9 mouse cellular contexts compared by ENCODE assay signal in the genomic region with DNA sequence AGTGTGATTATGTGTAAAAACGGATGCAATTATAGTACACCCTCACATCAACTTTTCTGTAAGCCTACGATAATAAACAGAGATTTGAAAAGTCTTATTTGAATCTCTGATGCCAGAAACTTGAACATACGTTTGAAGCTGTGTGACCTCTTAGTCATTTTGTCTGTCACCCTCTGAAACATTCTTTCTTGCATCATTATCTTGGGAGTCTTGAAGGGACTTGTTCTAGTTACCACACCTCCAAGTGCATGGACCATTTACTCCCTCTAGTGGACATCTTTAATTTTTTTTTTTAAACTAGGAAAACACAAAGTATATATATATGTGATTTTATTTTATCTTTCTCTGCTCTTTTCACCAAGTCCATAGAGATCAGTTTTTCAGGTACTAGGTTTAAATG. TPM values are rescaled to one million over a fixed set of nuclear protein-coding genes. Genes with fewer than 3 reads are reported as not detected.
A peak's percentile ranks its signal among the peaks of the same experiment; 100 is the strongest.
DNase-seq lines count a peak whose midpoint lies in the region; ATAC-seq and TF ChIP-seq lines count a peak whose summit lies in the region.
"Had no signal": no experiment of that assay in that cellular context is flagged by ENCODE, and none has a peak within 500 bp of the region (broad histone marks: within the 10 kb centered on the region; RNA-seq: fewer than 3 reads in every experiment).

No protein-coding gene starts in this region.

- no peak overlapping the region for H3K4me2 ChIP-seq in heart, postnatal 0 days (ENCODE audit: low read depth, low read length)
- no peak overlapping the region for H3K4me2 ChIP-seq in intestine, embryonic 15.5 days (replicated peaks)

- no peaks in the 10 kb centered on the region for H3K9me3 ChIP-seq in heart, postnatal 0 days (replicated peaks; ENCODE audit: control insufficient read depth, low read length)
- H3K9me3 ChIP-seq in intestine, embryonic 15.5 days = no peaks in the 10 kb centered on the region

- intact Hi-C loops in heart, postnatal 25 days (cut with DNase I) = loop anchor here (1.0 to 10.0 kb wide), 2 partner anchors 138 to 165 kb away; no protein-coding TSS in a partner anchor

- H3K4me1 ChIP-seq in heart, postnatal 0 days (ENCODE audit: control insufficient read depth, insufficient read depth) = no peaks in the 10 kb centered on the region
- no peaks in the 10 kb centered on the region for H3K4me1 ChIP-seq in intestine, embryonic 15.5 days (replicated peaks)
- no peaks in the 10 kb centered on the region for H3K4me1 ChIP-seq in lung, adult 2 months (ENCODE audit: control insufficient read depth, insufficient read depth, low read length)

- H3K9ac ChIP-seq in heart, postnatal 0 days (replicated peaks; ENCODE audit: low read depth, low read length) = no peak overlapping the region
- H3K9ac ChIP-seq in intestine, embryonic 15.5 days = no peak overlapping the region

- peaks cover 2% of the 10 kb centered on the region; the same call in 1 of the 2 replicates for H3K27me3 ChIP-seq in heart, postnatal 0 days (ENCODE audit: control insufficient read depth, insufficient read depth, low read length)
- H3K27me3 ChIP-seq in intestine, embryonic 15.5 days (replicated peaks) = no peaks in the 10 kb centered on the region

- 49% methylated on average over 3 of the region's 3 CpGs for whole genome bisulfite sequencing in heart, postnatal 0 days
- 65% methylated on average over 3 of the region's 3 CpGs for WGBS in intestine, embryonic 15.5 days
- WGBS in lung, adult 2 months = 56% methylated on average over 3 of the region's 3 CpGs

- peak; percentile 57 for TF ChIP-seq CTCF in heart, postnatal 0 days (IDR thresholded peaks at IDR 0.05; ENCODE audit: low read depth)
- no peak for TF ChIP-seq CTCF in lung, adult 2 months (IDR thresholded peaks at IDR 0.05; ENCODE audit: insufficient read depth, low read length)

- peaks cover 8% of the 10 kb centered on the region; the same call in 1 of the 2 replicates for H3K36me3 ChIP-seq in heart, postnatal 0 days (replicated peaks; ENCODE audit: control insufficient read depth, insufficient read depth, low read length)
- H3K36me3 ChIP-seq in intestine, embryonic 15.5 days = no peaks in the 10 kb centered on the region

- no peak overlapping the region for H3K4me3 ChIP-seq in heart, postnatal 0 days (ENCODE audit: low read depth, low read length)
- no peak overlapping the region for H3K4me3 ChIP-seq in intestine, embryonic 15.5 days (replicated peaks)
- H3K4me3 ChIP-seq in lung, adult 2 months (replicated peaks; ENCODE audit: extremely low read depth, low read depth, low read length) = no peak overlapping the region

- no peak for ATAC-seq in heart, postnatal 0 days (ENCODE audit: insufficient read depth, low read depth)
- 0 out of 2 replicates have a peak, but pooled peaks have one; percentile 20 for ATAC-seq in intestine, embryonic 15.5 days

- peak; percentile 42 for DNase-seq in heart, postnatal 0 days (ENCODE audit: low spot score)
- DNase-seq in heart, postnatal 25 days (ENCODE audit: low spot score) = no peak
- DNase-seq in A20 (ENCODE audit: low read depth, low spot score) = peak; percentile 44
- DNase-seq in T-cell, adult 2 months (ENCODE audit: low spot score) = peak; percentile 4
- DNase-seq in yolk sac, embryonic 10.5 days (ENCODE audit: low spot score) = no peak
- no peak for DNase-seq in lung, adult 2 months
- no peak for DNase-seq in B cell, adult 2 months
- DNase-seq: adrenal gland, adult 2 months had no signal

- TF ChIP-seq POLR2A in lung, adult 2 months (IDR thresholded peaks at IDR 0.05; ENCODE audit: borderline replicate concordance, extremely low read depth, low read depth, low read length) = no peak

- TF ChIP-seq EP300 in heart, postnatal 0 days (IDR thresholded peaks at IDR 0.05; ENCODE audit: low read depth) = no peak

- no peak overlapping the region for H3K27ac ChIP-seq in heart, postnatal 0 days (ENCODE audit: low read depth)
- H3K27ac ChIP-seq in intestine, embryonic 15.5 days = no peak overlapping the region

RNA-seq across cellular contexts. Expression of a gene that starts 13.6 kb away (rescaled TPM):
- total RNA-seq in heart, postnatal 0 days (2014; rRNA removed; ENCODE audit: low replicate concordance) = 4.7 TPM in 1 of 2 replicates, not detected in the other
- polyA plus RNA-seq in heart, postnatal 0 days (2015; fragmentation: Nextera tagmentation; extraction: Ambion mirVana) = 1.1 and 1.5 TPM in 2 replicates
- under 1 TPM; 0.31 to 0.64 TPM for total RNA-seq in heart, postnatal 25 days (2021)
- polyA plus RNA-seq in intestine, embryonic 15.5 days (2015; fragmentation: Nextera tagmentation; extraction: Ambion mirVana) = 6.2 and 6.6 TPM in 2 replicates
- 0.19 and 0.37 TPM in 2 replicates for polyA plus RNA-seq in lung, adult 2 months (2012; rRNA removed)

Comparison
In these comparisons a context has a peak if more than half of its experiments do, and no peak if none do; other contexts are left out.
1. DNase-seq: peak in heart, postnatal 0 days (single experiment), A20 (single experiment) and T-cell, adult 2 months (single experiment); none in heart, postnatal 25 days (single experiment), yolk sac, embryonic 10.5 days (single experiment), lung, adult 2 months (single experiment) and B cell, adult 2 months (0 of 2).